Mouse (Mus musculus) liver, adult 2 months (tissue): ENCODE measurements around the gene Fam161b.

Experiments
- CTCF ChIP-seq: fragments of 200-500 bp; IDR thresholded peaks from 2 replicates; pipeline ENCODE4 v1.5.1; 2011; ENCODE audit warnings: low read depth, low read length, control low read depth
- POLR2A ChIP-seq: fragments of 200-500 bp; IDR thresholded peaks from 2 replicates; pipeline ENCODE4 v1.6.1; 2011; ENCODE audit warnings: low read length, control low read depth; ENCODE audit not compliant: insufficient read depth; ENCODE audit errors: extremely low read depth

GRCm38 (mm10) chr12:84404541-84404940 lies 42.9 kb upstream of the Fam161b start:
- TF ChIP-seq POLR2A, result no peak
- no peak for TF ChIP-seq CTCF
